Mouse (Mus musculus) heart, embryonic 13.5 days (tissue): Measurements from ENCODE around the gene Nlgn2. TPM values are rescaled to one million over a fixed set of nuclear protein-coding genes. Genes with fewer than 3 reads are reported as not detected.
A peak's percentile ranks its signal among the peaks of the same experiment; 100 is the strongest.

ENCODE experiments used
- ATAC-seq: fragments of 200-750 bp; cut with Nextera tagmentation; 2 replicates; pipeline ENCODE4 v1.8.0; 2017; ENCODE audit warnings: moderate TSS enrichment; ENCODE audit not compliant: insufficient number of reproducible peaks, low FRiP score, low TSS enrichment; ENCODE audit errors: extremely low read depth
- H3K27ac ChIP-seq: fragments of 300-500 bp; sonication (generic); replicated peaks from 2 replicates; pipeline ENCODE4 v1.5.1; 2015; ENCODE audit warnings: moderate library complexity, mild to moderate bottlenecking, inconsistent platforms
- H3K27me3 ChIP-seq: fragments of 300-500 bp; sonication (generic); replicated peaks from 2 replicates; pipeline ENCODE4 v1.6.1; 2015; ENCODE audit warnings: mild to moderate bottlenecking, inconsistent platforms
- H3K36me3 ChIP-seq: fragments of 300-500 bp; sonication (generic); 2 replicates; pipeline ENCODE4 v1.6.1; 2015; ENCODE audit warnings: mild to moderate bottlenecking, inconsistent platforms
- H3K4me1 ChIP-seq: fragments of 300-500 bp; sonication (generic); 2 replicates; pipeline ENCODE4 v1.6.1; 2015; ENCODE audit warnings: inconsistent platforms
- H3K4me2 ChIP-seq: fragments of 300-500 bp; sonication (generic); 2 replicates; pipeline ENCODE4 v1.6.1; 2015; ENCODE audit warnings: inconsistent platforms, mild to moderate bottlenecking, moderate library complexity
- H3K4me3 ChIP-seq: fragments of 300-500 bp; sonication (generic); 2 replicates; pipeline ENCODE4 v1.5.1; 2015; ENCODE audit warnings: moderate library complexity, mild to moderate bottlenecking, inconsistent platforms
- H3K9ac ChIP-seq: fragments of 300-500 bp; sonication (generic); 2 replicates; pipeline ENCODE4 v1.6.1; 2015; ENCODE audit warnings: inconsistent platforms, mild to moderate bottlenecking, moderate library complexity
- H3K9me3 ChIP-seq: fragments of 300-500 bp; sonication (generic); 2 replicates; pipeline ENCODE4 v1.6.1; 2016; ENCODE audit warnings: inconsistent platforms
- WGBS: fragments of 180-500 bp; shearing (Covaris S2); methylation state at CpG from one replicate; pipeline ENCODE4 v1.1.7; 2015; ENCODE audit warnings: mixed read lengths; 5-methylcytosine and 5-hydroxymethylcytosine counted together
- polyA plus RNA-seq: library from polyadenylated mRNA; unstranded; fragments of >200 nt; fragmentation: Nextera tagmentation; extraction: Ambion mirVana; gene quantifications from 2 replicates; pipeline ENCODE4 v1.2.1, GENCODE M21; 2015

Gene Nlgn2
- 2.0 and 2.4 TPM in 2 replicates for polyA plus RNA-seq

- no peaks in the 10 kb centered on the region for H3K9me3 ChIP-seq
- peak within 1 kb of the TSS; percentile 84 for H3K9ac ChIP-seq
- peak within 1 kb of the TSS; percentile 64 for H3K4me3 ChIP-seq
- ATAC-seq, result peak; percentile 59; the same call in 1 of the 2 replicates
- H3K27me3 ChIP-seq, result peaks cover 46% of the 10 kb centered on the region
- peak within 1 kb of the TSS; percentile 85 for H3K27ac ChIP-seq
- peaks cover 50% of the 10 kb centered on the region for H3K4me1 ChIP-seq
- 0% methylated on average over 31 of the region's 32 CpGs for WGBS
- peak within 1 kb of the TSS; percentile 88 for H3K4me2 ChIP-seq
- H3K36me3 ChIP-seq, result peaks cover 8% of the 10 kb centered on the region; the same call in 1 of the 2 replicates
Measured at GRCm38 (mm10) chr11:69837604-69837951, at the start of gene Nlgn2. Nlgn2 (minus strand) TSS chr11:69837784.

GRCm38 (mm10) chr11:69886907-69887635, 49.5 kb upstream of the Nlgn2 start:
- Histone ChIP-seq H3K27ac (no peak overlapping the region), H3K4me1 (peaks cover 60% of the 10 kb centered on the region), H3K4me2 (peak overlapping the region; percentile 4; the same call in 1 of the 2 replicates), H3K36me3 (no peaks in the 10 kb centered on the region), H3K4me3 (no peak overlapping the region), H3K9ac (no peak overlapping the region), H3K9me3 (no peaks in the 10 kb centered on the region), H3K27me3 (peaks cover 6% of the 10 kb centered on the region; the same call in 1 of the 2 replicates)
- 41% methylated on average over 8 of the region's 8 CpGs for WGBS
- no peak for ATAC-seq

GRCm38 (mm10) chr11:69884663-69885062, 47.1 kb upstream of the Nlgn2 start:
- peaks cover 6% of the 10 kb centered on the region; the same call in 1 of the 2 replicates for H3K27me3 ChIP-seq
- ATAC-seq, result no peak
- peak overlapping the region; percentile 54 for H3K27ac ChIP-seq
- H3K4me2 ChIP-seq, result peak overlapping the region; percentile 20; the same call in 1 of the 2 replicates
- H3K4me1 ChIP-seq, result peaks cover 53% of the 10 kb centered on the region
- no peak overlapping the region for H3K4me3 ChIP-seq
- 70% methylated on average over 8 of the region's 8 CpGs for WGBS
- H3K9me3 ChIP-seq, result no peaks in the 10 kb centered on the region
- peak overlapping the region; percentile 52; the same call in 1 of the 2 replicates for H3K9ac ChIP-seq
- H3K36me3 ChIP-seq, result no peaks in the 10 kb centered on the region

- peak overlapping the region; percentile 52; the same call in 1 of the 2 replicates for H3K9ac ChIP-seq
- H3K4me1 ChIP-seq, result peaks cover 53% of the 10 kb centered on the region
- 64% methylated on average over 9 of the region's 9 CpGs for WGBS
Measured at GRCm38 (mm10) chr11:69884240-69884639, 46.7 kb upstream of the Nlgn2 start.

GRCm38 (mm10) chr11:69883527-69884151, 46.1 kb upstream of the Nlgn2 start:
- Histone ChIP-seq H3K36me3 (no peaks in the 10 kb centered on the region), H3K4me1 (peaks cover 57% of the 10 kb centered on the region), H3K4me3 (no peak overlapping the region), H3K9ac (no peak overlapping the region), H3K4me2 (no peak overlapping the region), H3K9me3 (no peaks in the 10 kb centered on the region), H3K27ac (peak overlapping the region; percentile 54; the same call in 1 of the 2 replicates), H3K27me3 (no peaks in the 10 kb centered on the region)
- no peak for ATAC-seq
- 78% methylated on average over 8 of the region's 8 CpGs for WGBS

More at GRCm38 (mm10) chr11:69884240-69884639, 46.7 kb upstream of the Nlgn2 start:
- ATAC-seq, result no peak
- Histone ChIP-seq H3K36me3 (no peaks in the 10 kb centered on the region), H3K27me3 (peaks cover 2% of the 10 kb centered on the region; the same call in 1 of the 2 replicates), H3K4me3 (no peak overlapping the region), H3K27ac (peak overlapping the region; percentile 54), H3K4me2 (peak overlapping the region; percentile 20; the same call in 1 of the 2 replicates), H3K9me3 (no peaks in the 10 kb centered on the region)

- no peaks in the 10 kb centered on the region for H3K36me3 ChIP-seq
- H3K4me2 ChIP-seq, result no peak overlapping the region
- WGBS, result 63% methylated on average over 4 of the region's 4 CpGs
- ATAC-seq, result no peak
- peaks cover 62% of the 10 kb centered on the region for H3K4me1 ChIP-seq
- no peaks in the 10 kb centered on the region for H3K27me3 ChIP-seq
- H3K4me3 ChIP-seq, result no peak overlapping the region
- H3K9me3 ChIP-seq, result no peaks in the 10 kb centered on the region
- H3K27ac ChIP-seq, result no peak overlapping the region
- no peak overlapping the region for H3K9ac ChIP-seq
Measured at GRCm38 (mm10) chr11:69883066-69883465, 45.5 kb upstream of the Nlgn2 start.

- ATAC-seq, result no peak
- H3K4me1 ChIP-seq, result peaks cover 60% of the 10 kb centered on the region
Measured at GRCm38 (mm10) chr11:69881787-69882670, 44.4 kb upstream of the Nlgn2 start.

GRCm38 (mm10) chr11:69880853-69881603, 43.4 kb upstream of the Nlgn2 start, which contains the start of gene Kctd11:
Kctd11 (minus strand) TSS chr11:69881406.
- H3K4me1 ChIP-seq, result peaks cover 69% of the 10 kb centered on the region
- peak within 1 kb of the TSS; percentile 91 for H3K4me2 ChIP-seq
- peak within 1 kb of the TSS; percentile 64 for H3K4me3 ChIP-seq
- no peaks in the 10 kb centered on the region for H3K9me3 ChIP-seq
- ATAC-seq, result peak; percentile 85
- WGBS, result 0% methylated on average over 46 of the region's 46 CpGs
- H3K36me3 ChIP-seq, result no peaks in the 10 kb centered on the region
- peak within 1 kb of the TSS; percentile 84 for H3K9ac ChIP-seq
- peak within 1 kb of the TSS; percentile 92 for H3K27ac ChIP-seq
- no peaks in the 10 kb centered on the region for H3K27me3 ChIP-seq

More at GRCm38 (mm10) chr11:69881787-69882670, 44.4 kb upstream of the Nlgn2 start:
- 57% methylated on average over 21 of the region's 21 CpGs for WGBS
- H3K4me3 ChIP-seq, result peak overlapping the region; percentile 64
- H3K27me3 ChIP-seq, result no peaks in the 10 kb centered on the region
- peak overlapping the region; percentile 84 for H3K9ac ChIP-seq
- H3K9me3 ChIP-seq, result no peaks in the 10 kb centered on the region
- no peaks in the 10 kb centered on the region for H3K36me3 ChIP-seq
- peak overlapping the region; percentile 91 for H3K4me2 ChIP-seq
- peak overlapping the region; percentile 92 for H3K27ac ChIP-seq

GRCm38 (mm10) chr11:69880506-69880852, 42.9 kb upstream of the Nlgn2 start:
- peak overlapping the region; percentile 92 for H3K27ac ChIP-seq
- H3K4me3 ChIP-seq, result peak overlapping the region; percentile 64
- WGBS, result under 1% methylated on average over 18 of the region's 18 CpGs
- H3K9me3 ChIP-seq, result no peaks in the 10 kb centered on the region
- H3K4me1 ChIP-seq, result peaks cover 72% of the 10 kb centered on the region
- no peaks in the 10 kb centered on the region for H3K27me3 ChIP-seq
- H3K36me3 ChIP-seq, result no peaks in the 10 kb centered on the region
- H3K4me2 ChIP-seq, result peak overlapping the region; percentile 91
- peak overlapping the region; percentile 84 for H3K9ac ChIP-seq
- peak; percentile 1; the same call in 1 of the 2 replicates for ATAC-seq

- Histone ChIP-seq H3K36me3 (no peaks in the 10 kb centered on the region), H3K9me3 (no peaks in the 10 kb centered on the region), H3K4me3 (peak overlapping the region; percentile 64), H3K4me2 (peak overlapping the region; percentile 91), H3K9ac (peak overlapping the region; percentile 84), H3K27ac (no peak overlapping the region), H3K27me3 (no peaks in the 10 kb centered on the region), H3K4me1 (peaks cover 65% of the 10 kb centered on the region)
- no peak for ATAC-seq
- 57% methylated on average over 15 of the region's 15 CpGs for WGBS
Measured at GRCm38 (mm10) chr11:69879711-69880110, 42.1 kb upstream of the Nlgn2 start.
